Mouse (Mus musculus): ENCODE results near the gene Tmx4. TPM values are rescaled to one million over a fixed set of nuclear protein-coding genes. Genes with fewer than 3 reads are reported as not detected.

Gene Tmx4
- polyA plus RNA-seq (2017; shearing (Covaris generic)): 35.0 TPM

GRCm38 (mm10) chr2:134643514-134644300 is at the start of gene Tmx4:
Gene Tmx4, minus strand, starts transcription at chr2:134644145.

GRCm38 (mm10) chr2:134554221-134554727 is 89.7 kb downstream of the Tmx4 start, which contains the start of gene Hao1:
Gene Hao1, minus strand, starts transcription at chr2:134554368.

Other genes starting within 250 kb of the Tmx4 start
- not detected for gene Hao1, start 89.8 kb downstream of the Tmx4 start, polyA plus RNA-seq (2017; shearing (Covaris generic))
- not detected for gene Plcb1, start 141.9 kb upstream of the Tmx4 start, polyA plus RNA-seq (2017; shearing (Covaris generic))